Mouse (Mus musculus) bone marrow macrophage, adult 2 months (primary cell): ENCODE data around the gene Csrnp1.

Experiments
- CTCF ChIP-seq: IDR thresholded peaks from 2 replicates; pipeline ENCODE4 v1.5.1; 2012; ENCODE audit warnings: low read depth, mild to moderate bottlenecking, low read length, moderate library complexity
- POLR2A ChIP-seq: IDR thresholded peaks from 2 replicates; pipeline ENCODE4 v1.6.1; 2012; ENCODE audit warnings: mild to moderate bottlenecking, low read depth, low read length, borderline replicate concordance

- TF ChIP-seq CTCF (no peak), POLR2A (peak; percentile 43; the same call in 1 of the 2 replicates)
Observed at GRCm38 (mm10) chr9:119937005-119937773, 47.3 kb downstream of the Csrnp1 start, which contains the start of the genes Gorasp1 and Ttc21a.
